Mouse (Mus musculus) liver, embryonic 11.5 days (tissue): ENCODE data around the gene Ccdc71l. TPM values are rescaled to one million over a fixed set of nuclear protein-coding genes. Genes with fewer than 3 reads are reported as not detected.
A peak's percentile ranks its signal among the peaks of the same experiment; 100 is the strongest.

ENCODE experiments used
- ATAC-seq: fragments of 200-750 bp; cut with Nextera tagmentation; replicated peaks from 2 replicates; pipeline ENCODE4 v1.8.0; 2017; ENCODE audit warnings: moderate number of reproducible peaks, mild to moderate bottlenecking, moderate TSS enrichment, moderate library complexity; ENCODE audit not compliant: low FRiP score
- DNase-seq: peaks from one replicate; pipeline ENCODE4 v3.0.0-alpha.2; 2017; ENCODE audit warnings: low spot score
- H3K27ac ChIP-seq: fragments of 300-500 bp; sonication (generic); 2 replicates; pipeline ENCODE4 v1.5.1; 2014; ENCODE audit warnings: mild to moderate bottlenecking, low read depth, low read length, control low read depth
- H3K27me3 ChIP-seq: fragments of 300-500 bp; sonication (generic); replicated peaks from 2 replicates; pipeline ENCODE4 v1.6.1; 2014; ENCODE audit warnings: low read length, mixed read lengths; ENCODE audit not compliant: control insufficient read depth, insufficient read depth
- H3K36me3 ChIP-seq: fragments of 300-500 bp; sonication (generic); 2 replicates; pipeline ENCODE4 v1.6.1; 2014; ENCODE audit warnings: mild to moderate bottlenecking, low read length, moderate library complexity, mixed read lengths; ENCODE audit not compliant: control insufficient read depth, insufficient read depth
- H3K4me1 ChIP-seq: fragments of 300-500 bp; sonication (generic); replicated peaks from 2 replicates; pipeline ENCODE4 v1.6.1; 2014; ENCODE audit warnings: low read length, mixed read lengths; ENCODE audit not compliant: control insufficient read depth, insufficient read depth
- H3K4me2 ChIP-seq: fragments of 300-500 bp; sonication (generic); 2 replicates; pipeline ENCODE4 v1.6.1; 2014; ENCODE audit warnings: mild to moderate bottlenecking, control low read depth, moderate library complexity
- H3K4me3 ChIP-seq: fragments of 300-500 bp; sonication (generic); 2 replicates; pipeline ENCODE4 v1.5.1; 2014; ENCODE audit warnings: low read depth, low read length, control low read depth
- H3K9ac ChIP-seq: fragments of 300-500 bp; sonication (generic); 2 replicates; pipeline ENCODE4 v1.6.1; 2014; ENCODE audit warnings: low read depth, low read length, control low read depth
- H3K9me3 ChIP-seq: fragments of 300-500 bp; sonication (generic); 2 replicates; pipeline ENCODE4 v1.6.1; 2016; ENCODE audit warnings: low read length, inconsistent platforms, mixed read lengths; ENCODE audit not compliant: control insufficient read depth
- WGBS: fragments of 180-500 bp; shearing (Covaris S2); extraction: QIAGEN DNeasy Blood & Tissue Kit; methylation state at CpG from one replicate; pipeline ENCODE4 v1.1.7; 2014; 5-methylcytosine and 5-hydroxymethylcytosine counted together
- polyA plus RNA-seq: library from polyadenylated mRNA; unstranded; fragments of >200 nt; fragmentation: Nextera tagmentation; extraction: Ambion mirVana; gene quantifications from 2 replicates; pipeline ENCODE4 v1.2.1, GENCODE M21; 2014

The Ccdc71l gene
- polyA plus RNA-seq, result 5.5 and 5.8 TPM in 2 replicates

GRCm38 (mm10) chr12:32378528-32379295, at the start of gene Ccdc71l:
Ccdc71l (plus strand) TSS chr12:32378704.
- Histone ChIP-seq H3K9me3 (no peaks in the 10 kb centered on the region), H3K4me2 (peak within 1 kb of the TSS; percentile 79), H3K9ac (peak within 1 kb of the TSS; percentile 96), H3K27me3 (no peaks in the 10 kb centered on the region), H3K4me1 (0 out of 2 replicates have a peak, but pooled peaks cover 5% of the 10 kb centered on the region), H3K27ac (peak within 1 kb of the TSS; percentile 98), H3K36me3 (no peaks in the 10 kb centered on the region), H3K4me3 (peak within 1 kb of the TSS; percentile 90)
- DNase-seq (peak; percentile 86), ATAC-seq (peak; percentile 85)
- under 1% methylated on average over 76 of the region's 78 CpGs for WGBS

DNA sequence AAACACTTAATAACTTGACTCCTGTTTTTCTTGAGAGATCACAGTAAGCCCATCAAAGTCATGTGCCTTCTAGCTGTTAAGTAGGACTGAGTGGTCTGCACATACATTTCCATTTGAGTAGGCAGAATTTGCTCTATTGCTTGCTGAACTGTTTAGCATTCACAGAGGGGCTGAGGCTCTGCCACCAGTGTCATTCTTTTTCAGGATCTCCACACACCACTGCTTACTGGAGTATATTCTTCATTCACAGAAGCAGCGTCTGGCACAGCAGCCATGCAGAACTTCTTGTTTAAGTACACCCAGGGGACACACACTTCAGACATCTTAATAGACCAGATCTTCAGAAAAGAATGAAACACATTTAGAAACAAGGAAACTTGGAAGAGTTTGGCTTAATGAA, 39.4 kb upstream of the Ccdc71l start:
- no peak for ATAC-seq
- H3K4me2 ChIP-seq, result no peak overlapping the region
- H3K4me3 ChIP-seq, result no peak overlapping the region
- H3K27ac ChIP-seq, result no peak overlapping the region
- WGBS, result 63% methylated on average over 1 of the region's 1 CpGs
- H3K4me1 ChIP-seq, result no peaks in the 10 kb centered on the region
- H3K27me3 ChIP-seq, result no peaks in the 10 kb centered on the region
- DNase-seq, result no peak
- H3K36me3 ChIP-seq, result no peaks in the 10 kb centered on the region
- no peak overlapping the region for H3K9ac ChIP-seq
- no peaks in the 10 kb centered on the region for H3K9me3 ChIP-seq

GRCm38 (mm10) chr12:32343487-32343886, 35.0 kb upstream of the Ccdc71l start:
- no peak overlapping the region for H3K4me3 ChIP-seq
- H3K4me1 ChIP-seq, result no peaks in the 10 kb centered on the region
- H3K9ac ChIP-seq, result no peak overlapping the region
- ATAC-seq (no peak), DNase-seq (no peak)
- no peak overlapping the region for H3K27ac ChIP-seq
- 79% methylated on average over 1 of the region's 1 CpGs for WGBS
- H3K9me3 ChIP-seq, result no peaks in the 10 kb centered on the region
- H3K4me2 ChIP-seq, result no peak overlapping the region
- H3K27me3 ChIP-seq, result no peaks in the 10 kb centered on the region
- H3K36me3 ChIP-seq, result no peaks in the 10 kb centered on the region

- no peaks in the 10 kb centered on the region for H3K4me1 ChIP-seq
- H3K27ac ChIP-seq, result no peak overlapping the region
- no peak overlapping the region for H3K4me2 ChIP-seq
- H3K27me3 ChIP-seq, result no peaks in the 10 kb centered on the region
- no peak overlapping the region for H3K4me3 ChIP-seq
- no peaks in the 10 kb centered on the region for H3K36me3 ChIP-seq
- ATAC-seq (no peak), DNase-seq (no peak)
- 86% methylated on average over 4 of the region's 4 CpGs for WGBS
- no peak overlapping the region for H3K9ac ChIP-seq
- H3K9me3 ChIP-seq, result no peaks in the 10 kb centered on the region
Observed at GRCm38 (mm10) chr12:32346121-32346520, 32.4 kb upstream of the Ccdc71l start.

DNA sequence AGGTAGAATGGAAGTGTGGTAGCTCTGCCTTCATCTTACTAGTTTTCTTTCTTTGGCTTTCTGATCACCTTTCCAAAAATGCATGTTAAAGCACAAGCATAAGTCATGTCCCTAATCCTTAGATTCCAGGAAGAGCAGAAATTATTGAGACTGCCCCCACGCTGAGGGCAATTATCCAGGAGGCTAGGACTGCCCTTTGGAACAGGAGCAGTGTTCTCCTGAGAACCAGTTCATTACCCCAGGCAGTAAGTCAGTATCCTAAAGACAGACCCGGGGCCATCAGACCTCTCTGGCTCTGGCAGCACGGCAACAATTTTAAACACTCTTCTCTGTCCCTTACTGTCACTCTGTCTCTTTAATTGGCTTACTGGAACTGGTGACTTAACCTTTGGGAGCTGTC, 30.0 kb upstream of the Ccdc71l start:
- H3K27me3 ChIP-seq, result no peaks in the 10 kb centered on the region
- H3K9ac ChIP-seq, result no peak overlapping the region
- no peak overlapping the region for H3K4me3 ChIP-seq
- no peaks in the 10 kb centered on the region for H3K9me3 ChIP-seq
- no peak for DNase-seq
- ATAC-seq, result no peak
- no peaks in the 10 kb centered on the region for H3K4me1 ChIP-seq
- 72% methylated on average over 3 of the region's 3 CpGs for WGBS
- no peak overlapping the region for H3K27ac ChIP-seq
- no peak overlapping the region for H3K4me2 ChIP-seq
- no peaks in the 10 kb centered on the region for H3K36me3 ChIP-seq

DNA sequence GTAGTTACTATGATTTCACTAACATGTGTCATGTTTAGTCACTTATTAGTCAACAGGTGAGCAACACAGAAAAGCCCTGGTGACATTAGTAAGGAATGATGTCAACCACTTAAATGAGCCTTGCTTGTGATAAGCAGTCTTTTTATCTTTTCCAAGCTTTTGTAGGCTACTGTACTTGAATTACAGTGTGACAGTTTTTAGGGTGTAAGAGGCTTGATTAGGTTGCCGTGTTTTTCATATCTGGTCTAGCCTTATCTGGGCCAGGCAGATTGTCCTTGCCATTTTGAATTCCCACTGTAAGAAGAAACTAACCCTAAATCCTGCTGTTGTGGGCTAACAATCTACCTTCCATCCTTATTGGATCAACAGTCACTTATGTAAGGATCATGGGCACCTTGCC, 26.6 kb upstream of the Ccdc71l start:
- no peak for DNase-seq
- Histone ChIP-seq H3K9ac (no peak overlapping the region), H3K4me3 (no peak overlapping the region), H3K4me2 (no peak overlapping the region), H3K27ac (no peak overlapping the region), H3K9me3 (no peaks in the 10 kb centered on the region; the same call in 1 of the 2 replicates), H3K27me3 (no peaks in the 10 kb centered on the region), H3K4me1 (no peaks in the 10 kb centered on the region), H3K36me3 (no peaks in the 10 kb centered on the region)
- ATAC-seq, result peak; percentile 82
- 68% methylated on average over 1 of the region's 1 CpGs for WGBS

DNA sequence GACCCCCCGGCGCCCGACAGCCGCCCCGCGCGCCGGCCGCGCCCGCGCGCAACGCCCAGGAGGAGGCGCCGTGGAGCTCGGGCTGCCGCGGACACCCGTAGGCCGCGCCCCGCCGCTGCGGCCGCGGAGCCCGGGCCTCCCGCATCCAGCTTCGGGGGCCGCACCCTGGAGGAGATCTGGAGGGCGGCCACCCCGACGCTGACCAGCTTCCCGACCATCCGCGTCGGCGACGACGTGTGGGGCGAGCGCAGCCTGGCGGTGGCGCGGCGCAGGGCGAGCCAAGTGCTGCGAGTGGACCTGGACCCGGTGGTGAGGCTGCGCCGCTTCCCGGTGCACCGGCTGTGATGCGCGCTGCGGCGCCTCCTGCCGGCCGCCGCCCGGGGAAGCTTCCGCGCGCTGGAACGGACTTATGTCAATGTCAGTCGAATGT, 807 bp downstream of the Ccdc71l start:
- Histone ChIP-seq H3K27ac (peak overlapping the region; percentile 98), H3K27me3 (no peaks in the 10 kb centered on the region), H3K4me3 (peak overlapping the region; percentile 90), H3K36me3 (no peaks in the 10 kb centered on the region), H3K4me1 (0 out of 2 replicates have a peak, but pooled peaks cover 5% of the 10 kb centered on the region), H3K9me3 (no peaks in the 10 kb centered on the region), H3K4me2 (peak overlapping the region; percentile 79), H3K9ac (peak overlapping the region; percentile 96)
- WGBS, result under 1% methylated on average over 57 of the region's 67 CpGs
- DNase-seq, result peak; percentile 85
- peak; percentile 82 for ATAC-seq

- H3K27me3 ChIP-seq, result no peaks in the 10 kb centered on the region
- peak overlapping the region; percentile 98 for H3K27ac ChIP-seq
- no peak for DNase-seq
- 0 out of 2 replicates have a peak, but pooled peaks cover 5% of the 10 kb centered on the region for H3K4me1 ChIP-seq
- peak overlapping the region; percentile 96 for H3K9ac ChIP-seq
- H3K4me2 ChIP-seq, result peak overlapping the region; percentile 79
- peak; percentile 16; the same call in 1 of the 2 replicates for ATAC-seq
- no peaks in the 10 kb centered on the region for H3K36me3 ChIP-seq
- peak overlapping the region; percentile 90 for H3K4me3 ChIP-seq
- H3K9me3 ChIP-seq, result no peaks in the 10 kb centered on the region
- 2% methylated on average over 28 of the region's 28 CpGs for WGBS
Observed at GRCm38 (mm10) chr12:32379731-32380130, 1.2 kb downstream of the Ccdc71l start.

DNA sequence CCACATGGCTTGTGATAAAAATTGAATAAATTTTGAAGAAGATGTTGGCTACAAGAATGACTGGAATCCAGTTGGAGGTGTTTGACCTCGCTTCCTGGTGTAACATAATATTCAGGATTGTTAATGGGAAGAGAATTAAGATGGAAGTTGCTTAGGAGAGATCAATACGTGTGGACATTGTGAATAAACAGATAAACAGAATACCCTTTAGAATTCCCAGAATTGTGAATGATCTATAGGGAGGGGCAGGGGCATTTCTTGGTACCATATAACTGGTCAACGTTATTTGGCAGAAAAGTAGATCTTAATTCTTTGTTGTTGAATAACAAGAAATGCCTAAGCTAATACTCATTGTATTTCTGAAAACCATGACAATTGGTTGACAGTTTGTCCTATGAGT, 2.0 kb downstream of the Ccdc71l start:
- 0 out of 2 replicates have a peak, but pooled peaks cover 5% of the 10 kb centered on the region for H3K4me1 ChIP-seq
- ATAC-seq (no peak), DNase-seq (no peak)
- no peaks in the 10 kb centered on the region for H3K27me3 ChIP-seq
- H3K4me3 ChIP-seq, result peak overlapping the region; percentile 90
- H3K9me3 ChIP-seq, result no peaks in the 10 kb centered on the region
- no peaks in the 10 kb centered on the region for H3K36me3 ChIP-seq
- H3K27ac ChIP-seq, result no peak overlapping the region
- H3K9ac ChIP-seq, result 0 out of 2 replicates have a peak overlapping the region, but pooled peaks have one; percentile 42
- peak overlapping the region; percentile 77 for H3K4me2 ChIP-seq
- WGBS, result 59% methylated on average over 3 of the region's 3 CpGs
